Mouse (Mus musculus) ES-Bruce4 (cell line): ENCODE results near the gene Erc2.

ENCODE experiments used
- CTCF ChIP-seq: IDR thresholded peaks from one replicate; pipeline ENCODE4 v1.8.1; 2011; ENCODE audit warnings: low read depth, low read length
- EP300 ChIP-seq: IDR thresholded peaks from 2 replicates; pipeline ENCODE4 v1.6.1; 2011; ENCODE audit warnings: low read depth, low read length; ENCODE audit not compliant: insufficient read depth

DNA sequence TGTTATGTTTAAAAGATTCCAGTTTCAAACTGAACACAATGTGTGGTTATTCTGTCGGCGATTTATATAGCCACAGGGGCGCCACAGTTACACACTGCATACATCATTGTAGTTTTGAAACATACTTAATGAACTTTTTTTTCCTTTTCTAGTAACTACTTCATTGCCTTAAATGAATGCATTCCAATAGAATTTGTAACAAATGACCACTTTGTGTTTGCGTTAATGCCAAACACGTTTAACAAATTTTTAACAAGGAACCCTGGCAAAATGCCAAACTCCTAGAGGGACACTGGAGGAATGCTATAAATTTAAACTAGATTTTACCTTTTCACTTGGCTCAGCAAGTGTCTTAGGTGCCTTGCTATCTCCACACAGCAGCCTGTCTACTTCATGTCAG lies 845.7 kb downstream of the Erc2 start:
- TF ChIP-seq EP300 (no peak), CTCF (no peak)
